Mouse (Mus musculus): ENCODE results near the gene Itpk1. TPM values are rescaled to one million over a fixed set of nuclear protein-coding genes. Genes with fewer than 3 reads are reported as not detected.

Gene Itpk1
- total RNA-seq, 2 experiments from 2014 or later = 7.5 to 7.9 TPM

DNA sequence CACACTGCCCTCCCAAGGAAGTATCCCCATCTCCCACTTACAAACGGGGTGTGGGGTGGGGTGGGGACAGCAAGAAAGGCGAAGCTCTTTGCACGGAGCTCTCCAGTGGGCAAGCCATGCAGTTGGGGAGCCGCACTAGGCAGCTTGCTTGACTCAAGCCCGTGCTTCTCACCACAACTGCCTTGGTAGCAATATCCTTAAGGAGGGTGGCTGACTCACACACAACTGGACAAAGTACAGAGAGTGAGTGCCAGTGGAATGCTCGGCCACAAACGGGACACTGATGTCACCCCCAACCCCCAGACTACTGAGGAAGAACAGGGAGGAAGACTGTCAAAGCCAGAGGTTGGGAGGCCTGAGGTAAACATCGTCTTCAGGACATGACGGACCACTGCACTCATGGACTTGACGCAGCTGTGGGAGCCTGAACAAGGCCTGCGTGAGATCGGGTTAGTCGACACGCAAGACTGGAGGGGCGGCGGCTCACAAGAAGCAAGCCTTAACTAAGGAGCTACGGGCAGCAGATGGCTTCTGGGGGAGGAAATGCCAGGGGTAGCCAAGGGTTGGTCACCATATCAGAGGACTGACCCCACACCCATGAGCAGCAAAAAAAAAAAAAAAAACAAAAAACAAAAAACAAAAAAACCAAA lies 113.9 kb downstream of the Itpk1 start:
- DNase-seq = no peak

DNA sequence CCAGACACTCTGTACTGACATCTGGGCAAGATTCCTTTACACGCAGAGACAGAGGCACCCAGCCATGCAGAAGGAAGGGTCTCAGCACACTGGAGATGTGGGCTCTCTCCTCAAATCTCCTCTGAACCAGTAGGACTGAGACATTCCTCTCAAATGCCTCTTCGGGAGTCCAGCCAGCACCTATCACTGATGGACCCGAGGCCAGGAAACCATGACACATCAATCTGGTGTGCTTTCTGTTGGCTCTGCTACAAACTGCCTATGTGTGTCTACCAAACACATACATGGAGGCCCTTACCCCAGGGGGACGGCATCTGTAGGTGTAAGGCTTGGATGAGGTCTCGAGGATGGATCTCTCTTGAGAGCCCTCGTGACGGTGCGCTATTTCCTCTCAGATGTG lies 117.6 kb downstream of the Itpk1 start:
- DNase-seq = no peak

DNA sequence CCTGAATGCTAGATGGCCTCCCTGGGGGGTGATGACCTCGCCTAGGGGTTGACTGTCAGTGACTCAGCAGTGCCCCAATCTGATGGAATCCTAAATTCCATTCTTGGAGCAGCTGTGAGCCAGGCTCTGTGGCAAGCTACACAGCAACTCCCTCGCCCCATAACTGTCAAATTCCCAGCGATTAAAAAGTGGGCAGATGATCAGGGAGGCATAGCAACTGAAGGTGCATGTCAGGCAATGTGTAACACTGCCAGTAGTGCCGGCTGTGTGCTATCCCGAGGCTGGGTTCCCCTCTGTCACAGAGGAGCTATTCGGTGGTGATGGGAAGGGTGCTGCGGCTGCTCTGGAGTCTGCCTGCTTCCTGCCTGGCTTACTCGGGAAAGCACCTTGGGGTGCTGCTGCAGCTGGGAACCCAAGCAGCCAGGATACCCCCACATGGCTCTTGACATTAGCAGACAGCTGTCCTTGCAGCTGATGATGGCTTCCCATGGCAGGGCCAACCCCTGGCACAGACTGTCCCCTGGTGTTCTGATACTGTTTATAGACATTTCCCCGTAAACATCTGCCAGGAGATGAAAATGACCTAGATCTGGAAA lies 118.3 kb downstream of the Itpk1 start:
- DNase-seq = no peak

DNA sequence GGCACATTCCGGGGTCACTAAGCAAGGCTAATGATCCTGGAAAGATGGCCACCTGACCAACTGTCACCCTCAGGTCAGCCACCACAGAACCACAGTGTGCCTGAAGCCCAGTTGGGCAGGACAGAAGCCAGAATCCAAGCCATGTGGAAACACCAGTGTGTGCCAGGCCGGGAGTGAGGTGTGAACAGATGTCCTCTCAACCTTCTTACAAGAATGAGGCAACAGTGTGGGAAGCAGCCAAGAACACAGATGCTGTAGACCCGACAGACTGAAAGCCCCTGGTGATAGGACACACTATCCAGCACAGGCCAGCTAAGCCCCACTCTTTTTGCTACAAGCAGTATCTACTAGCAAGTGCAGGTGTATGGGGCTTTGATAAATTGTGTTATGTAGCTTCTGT lies 119.3 kb downstream of the Itpk1 start:
- DNase-seq = peak; percentile 56

DNA sequence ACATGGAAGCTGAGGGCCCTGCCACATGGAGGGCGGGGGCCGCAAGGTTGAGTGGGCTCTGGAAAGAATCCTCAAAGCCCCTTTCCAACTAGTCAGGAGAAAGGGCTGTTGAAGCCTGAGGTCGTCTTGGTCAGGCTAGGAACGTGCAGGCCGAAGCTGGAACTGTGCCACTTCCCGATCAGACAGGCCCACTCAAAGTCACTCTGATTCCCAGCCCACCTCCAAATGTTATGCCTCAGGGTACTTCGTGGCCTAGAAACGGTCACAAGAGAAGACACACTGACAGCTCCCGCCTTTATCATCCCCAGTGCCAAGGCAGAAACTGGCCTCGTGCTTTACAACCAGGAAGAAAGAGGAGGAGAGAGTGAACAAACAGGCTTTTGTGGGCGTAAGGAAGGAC lies 122.3 kb downstream of the Itpk1 start:
- no peak for DNase-seq

DNA sequence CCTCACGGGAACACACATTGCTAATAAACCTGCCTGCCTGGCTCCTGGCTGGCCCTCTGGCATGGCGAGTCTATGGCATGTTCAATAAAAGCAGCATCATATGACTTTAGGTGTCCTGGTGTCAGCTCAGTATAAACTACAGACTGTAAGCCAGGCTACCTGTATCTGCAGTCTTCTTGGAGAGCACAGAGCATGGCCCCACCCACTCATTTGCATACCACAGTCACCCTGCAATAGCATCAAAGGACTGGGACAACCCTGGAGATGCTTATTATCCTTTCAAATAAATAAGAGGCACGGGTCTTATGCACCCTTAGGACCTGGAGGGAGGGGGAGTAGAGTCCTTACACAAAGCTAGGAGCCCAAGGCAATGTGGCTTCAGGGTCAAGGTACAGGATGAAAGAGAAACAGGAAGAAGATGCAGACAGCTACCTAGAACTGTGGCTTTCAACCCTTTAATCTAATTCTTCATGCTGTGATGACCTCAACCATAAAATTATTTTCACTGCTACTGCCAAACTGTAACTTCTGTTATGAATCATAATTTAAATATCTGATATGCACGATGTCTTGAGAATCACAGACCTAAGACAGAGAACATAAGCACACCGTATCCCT lies 123.0 kb downstream of the Itpk1 start:
- no peak for DNase-seq

DNA sequence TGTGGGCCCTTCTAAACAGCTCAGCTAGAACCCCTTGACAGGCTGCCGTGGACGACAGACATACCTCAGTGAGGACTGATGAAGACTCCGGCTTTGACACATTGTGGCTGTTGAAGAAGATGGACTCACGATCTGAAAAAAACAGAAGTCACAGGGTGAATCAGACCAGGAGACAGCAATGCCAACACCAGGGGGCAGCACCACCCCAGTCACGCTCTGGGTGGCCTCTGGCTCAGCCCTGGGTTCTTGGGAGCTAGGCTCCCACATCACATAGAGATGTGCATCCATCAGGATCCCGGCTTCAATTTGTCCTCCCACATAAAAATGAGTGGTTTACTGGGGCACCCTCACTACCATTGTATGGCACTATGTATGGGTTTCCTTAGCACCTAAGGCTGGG lies 125.7 kb downstream of the Itpk1 start:
- peak; percentile 89 for DNase-seq

DNA sequence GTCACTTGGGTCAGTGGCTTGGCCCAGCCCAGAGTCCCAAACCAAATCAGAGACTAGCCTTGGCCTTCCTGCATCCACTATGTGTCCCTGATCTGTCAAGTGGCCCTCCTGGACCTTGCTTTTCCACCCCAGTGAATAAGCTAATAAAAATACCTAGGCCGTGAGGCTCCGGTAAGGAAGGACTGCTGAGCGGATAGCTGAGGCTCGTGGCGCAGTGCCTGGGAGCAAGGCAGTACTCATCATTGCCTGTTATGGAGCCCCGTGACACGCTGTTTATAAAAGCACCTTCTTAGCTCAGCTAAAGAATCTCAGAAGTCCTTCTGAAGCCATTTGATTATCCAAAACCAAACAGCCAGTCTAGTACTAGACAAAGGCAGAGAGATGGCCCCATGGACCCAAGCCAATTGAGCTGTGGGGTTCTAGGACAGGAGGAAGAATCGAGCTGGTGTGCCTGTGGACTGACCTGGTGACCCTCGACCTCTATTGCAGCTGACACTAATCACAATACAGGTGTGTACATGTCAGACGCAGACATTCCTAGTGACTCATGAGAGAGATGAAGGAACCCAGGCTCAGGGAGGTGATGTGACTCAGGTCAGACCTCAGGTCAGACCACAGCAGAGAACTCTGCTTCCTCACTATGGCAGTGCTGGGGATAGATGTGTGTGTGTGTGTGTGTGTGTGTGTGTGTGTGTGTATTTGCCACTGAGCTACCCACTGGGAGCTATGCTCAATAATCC lies 127.9 kb downstream of the Itpk1 start:
- no peak for DNase-seq

DNA sequence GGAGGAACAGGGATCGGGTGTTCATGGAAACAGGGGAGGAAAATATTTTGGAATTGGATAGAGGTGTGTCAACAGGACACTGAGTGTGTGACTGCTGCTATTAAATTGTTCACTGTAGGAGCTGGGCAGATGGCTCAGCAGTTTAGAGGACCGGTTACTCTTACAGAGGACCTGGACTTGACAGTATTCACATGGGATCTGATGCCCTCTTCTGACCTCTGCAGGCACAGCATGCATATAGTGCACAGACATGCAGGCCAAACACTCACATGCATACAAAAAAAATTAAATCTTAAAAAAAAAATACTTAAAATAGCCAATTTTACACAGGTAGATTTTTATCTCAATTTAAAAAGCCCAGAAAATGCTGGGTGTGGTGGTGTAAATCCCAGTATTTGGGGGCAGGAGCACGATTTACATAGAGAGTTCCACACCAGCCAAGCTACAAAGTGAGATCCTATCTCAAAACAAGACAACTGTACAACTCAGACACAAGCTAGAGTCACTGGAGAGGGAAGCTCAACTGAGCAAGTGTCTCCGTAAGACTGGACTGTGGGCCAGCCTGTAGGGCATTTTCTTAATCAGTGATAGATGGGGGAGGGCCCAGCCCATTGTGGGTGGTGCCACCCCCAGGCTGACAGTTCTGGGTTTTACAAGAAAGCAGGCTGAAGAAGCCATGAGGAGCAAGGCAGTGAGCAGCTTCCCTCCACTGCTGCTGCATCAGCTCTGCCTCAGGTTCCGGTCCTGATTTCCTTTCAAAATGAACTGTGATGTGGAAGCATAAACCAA lies 129.0 kb downstream of the Itpk1 start:
- no peak for DNase-seq

DNA sequence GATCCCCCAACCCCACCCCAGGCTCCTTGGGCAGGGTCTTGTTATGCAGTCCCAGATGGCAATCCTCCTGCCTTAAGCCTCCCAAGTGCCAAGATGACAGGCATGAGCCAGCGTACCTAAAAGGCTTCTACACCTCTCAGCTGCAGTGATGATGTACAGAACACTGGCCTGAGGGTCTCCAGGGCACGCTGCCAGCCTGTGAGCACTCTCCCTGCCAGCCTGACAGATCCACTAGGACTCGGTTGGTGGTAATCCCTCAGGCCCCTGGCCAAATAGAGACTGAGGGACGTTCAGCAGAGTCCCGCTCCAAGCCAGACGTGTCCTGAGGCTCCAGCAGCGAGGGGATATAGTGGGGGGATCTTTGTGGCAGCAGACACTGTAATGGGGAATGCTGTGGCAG lies 131.7 kb downstream of the Itpk1 start:
- DNase-seq = no peak

DNA sequence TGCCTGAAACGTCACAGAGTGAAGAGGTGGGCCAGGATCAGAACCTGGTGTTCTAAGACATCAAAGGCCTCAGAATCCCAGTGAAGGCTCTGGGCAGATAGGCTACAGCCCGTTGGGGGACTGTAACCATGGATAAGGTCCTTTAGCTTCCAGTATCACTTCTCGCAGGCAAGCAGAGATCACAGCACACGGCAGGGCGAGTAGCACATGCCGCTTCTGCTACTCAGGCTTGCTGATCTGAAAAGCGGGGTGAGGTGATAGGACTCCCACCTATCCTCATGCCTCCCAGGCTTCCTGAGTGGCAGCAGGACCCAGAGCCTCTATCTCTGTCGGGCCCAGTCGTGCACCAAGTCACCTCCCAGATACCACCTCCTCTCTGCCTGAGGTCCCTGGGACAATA lies 133.1 kb downstream of the Itpk1 start:
- no peak for DNase-seq

DNA sequence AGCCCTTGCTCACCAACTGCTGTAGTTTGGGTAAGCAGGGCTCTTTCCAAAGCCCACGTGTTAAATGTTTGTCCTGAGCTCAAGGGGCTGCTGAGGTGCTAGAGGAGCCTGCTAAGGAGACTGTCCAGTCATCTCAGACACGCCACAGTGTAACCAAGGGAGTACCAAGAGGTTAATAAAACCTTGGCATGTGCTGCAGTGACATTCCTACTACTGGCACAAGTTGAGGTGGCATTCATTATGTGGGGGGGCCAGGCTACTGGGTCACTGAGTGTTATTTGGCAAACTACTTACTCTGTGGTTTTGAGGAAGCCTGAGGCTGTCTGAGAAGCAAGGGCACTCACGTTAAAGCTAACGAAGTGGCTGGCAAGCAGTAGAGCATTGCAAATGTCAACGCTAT lies 134.0 kb downstream of the Itpk1 start:
- DNase-seq = no peak

DNA sequence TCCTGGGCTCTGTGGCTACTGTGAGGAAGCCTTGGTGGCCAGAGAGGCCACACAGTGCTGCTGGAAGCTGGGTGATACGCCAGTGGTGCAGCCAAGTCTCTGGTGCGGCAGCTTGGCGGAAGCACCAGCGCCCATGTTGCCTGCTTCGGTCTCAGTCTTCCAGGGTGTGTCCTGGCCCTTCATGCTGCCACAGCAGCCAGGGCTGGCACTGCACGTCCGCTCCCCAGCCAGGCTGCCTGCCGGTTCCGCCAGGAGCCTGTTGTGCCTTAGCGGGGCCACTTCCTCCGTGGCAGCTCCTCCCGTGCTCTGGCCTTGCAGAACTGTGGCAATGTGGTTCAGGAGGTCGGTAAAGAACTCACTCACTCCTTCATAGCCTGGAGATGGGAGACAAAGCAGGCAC lies 134.6 kb downstream of the Itpk1 start:
- DNase-seq = no peak

DNA sequence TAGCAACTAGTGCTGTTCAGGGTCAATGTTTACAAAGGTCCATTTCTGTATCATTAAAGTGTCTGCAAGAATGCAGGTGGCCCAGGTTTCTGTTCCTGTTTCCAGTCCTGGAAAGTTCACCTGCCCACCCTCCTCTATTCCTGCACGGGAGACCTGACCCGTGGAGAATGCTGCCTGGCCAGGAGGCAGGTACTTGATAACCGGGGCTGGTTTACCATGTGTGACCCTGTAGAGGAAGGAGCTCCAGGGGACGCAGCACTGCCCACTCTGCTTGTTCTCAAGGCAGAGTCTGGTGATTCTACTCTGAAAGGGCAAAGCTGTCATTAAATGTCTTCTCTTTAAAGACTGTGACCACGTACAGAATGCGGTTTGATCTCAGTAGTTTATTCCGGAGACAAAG lies 136.5 kb downstream of the Itpk1 start:
- no peak for DNase-seq

DNA sequence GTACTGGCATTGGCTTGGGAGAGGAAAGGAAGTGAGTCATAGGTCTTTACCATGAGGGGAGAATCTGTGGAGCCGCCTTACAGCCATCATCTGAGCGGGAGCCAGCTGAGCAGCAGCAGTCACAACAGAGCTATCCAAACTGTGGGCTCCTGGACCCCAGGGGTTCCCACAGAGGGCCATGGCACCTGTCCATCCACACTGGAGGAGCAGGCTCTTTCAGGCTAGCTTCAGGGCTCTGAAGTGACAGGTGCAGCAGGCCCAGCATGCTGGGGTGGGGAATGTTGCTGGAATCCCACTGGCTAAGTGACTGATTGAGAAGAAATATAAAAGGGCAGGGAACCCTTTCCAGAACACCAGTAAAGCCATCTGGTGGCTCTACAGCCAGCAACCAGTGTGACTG lies 137.8 kb downstream of the Itpk1 start:
- no peak for DNase-seq

DNA sequence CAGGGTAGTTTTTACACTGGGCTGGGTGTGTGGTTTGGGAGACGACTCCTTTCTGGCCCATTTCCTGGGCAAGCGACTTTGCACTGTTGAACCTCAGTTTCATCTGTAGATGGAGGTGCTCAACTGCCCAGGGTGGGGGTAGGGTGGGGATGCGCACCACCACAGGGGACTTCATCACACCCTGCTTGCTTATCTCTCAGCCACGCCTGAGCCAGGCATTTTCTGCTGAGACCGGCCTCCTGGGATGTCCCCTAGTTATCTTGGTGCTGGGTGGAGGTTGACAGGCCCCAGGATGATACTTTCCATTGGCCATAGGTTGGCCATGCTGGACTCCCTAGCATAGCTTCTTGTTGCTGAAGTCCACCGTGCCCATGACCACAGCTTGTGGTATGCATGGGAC lies 139.6 kb downstream of the Itpk1 start:
- no peak for DNase-seq

DNA sequence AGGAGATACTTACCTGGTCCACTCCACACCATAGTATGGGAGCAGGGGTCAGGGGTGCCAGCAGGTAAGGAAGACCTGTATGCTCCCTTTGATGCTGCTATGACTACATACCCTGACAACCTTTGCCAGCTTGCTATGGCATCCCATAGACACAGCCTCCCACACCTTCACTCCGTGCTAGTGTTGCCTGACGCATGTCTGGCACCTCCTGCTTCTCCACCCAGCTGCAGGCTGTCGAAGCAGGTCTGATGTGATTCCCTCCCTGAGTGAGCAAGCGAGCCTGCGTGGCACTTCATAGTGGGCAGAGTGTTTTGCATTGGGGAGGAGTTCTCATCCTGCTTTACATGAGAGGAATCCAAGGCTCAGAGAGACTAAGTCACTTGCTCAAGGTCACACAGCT lies 147.4 kb downstream of the Itpk1 start:
- DNase-seq = no peak

DNA sequence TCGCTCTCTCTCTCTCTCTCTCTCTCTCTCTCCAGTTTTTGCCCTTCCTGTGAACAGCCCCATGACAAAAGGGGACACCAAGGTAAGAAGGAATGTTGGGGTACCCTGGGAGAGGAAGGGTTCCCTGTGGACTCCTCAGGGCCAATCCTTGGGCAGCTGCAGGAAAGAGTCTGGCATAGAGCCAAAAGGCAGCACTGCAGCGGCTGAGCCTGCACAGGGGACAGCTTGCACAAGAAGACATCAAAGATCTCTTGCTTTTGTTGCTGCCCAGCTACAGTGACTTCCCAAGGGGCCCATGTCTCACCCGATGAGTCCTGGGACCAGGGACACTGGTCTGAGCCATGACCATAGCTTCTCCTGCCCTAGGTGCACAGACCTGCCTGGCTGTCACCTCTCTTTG lies 148.9 kb downstream of the Itpk1 start:
- no peak for DNase-seq

DNA sequence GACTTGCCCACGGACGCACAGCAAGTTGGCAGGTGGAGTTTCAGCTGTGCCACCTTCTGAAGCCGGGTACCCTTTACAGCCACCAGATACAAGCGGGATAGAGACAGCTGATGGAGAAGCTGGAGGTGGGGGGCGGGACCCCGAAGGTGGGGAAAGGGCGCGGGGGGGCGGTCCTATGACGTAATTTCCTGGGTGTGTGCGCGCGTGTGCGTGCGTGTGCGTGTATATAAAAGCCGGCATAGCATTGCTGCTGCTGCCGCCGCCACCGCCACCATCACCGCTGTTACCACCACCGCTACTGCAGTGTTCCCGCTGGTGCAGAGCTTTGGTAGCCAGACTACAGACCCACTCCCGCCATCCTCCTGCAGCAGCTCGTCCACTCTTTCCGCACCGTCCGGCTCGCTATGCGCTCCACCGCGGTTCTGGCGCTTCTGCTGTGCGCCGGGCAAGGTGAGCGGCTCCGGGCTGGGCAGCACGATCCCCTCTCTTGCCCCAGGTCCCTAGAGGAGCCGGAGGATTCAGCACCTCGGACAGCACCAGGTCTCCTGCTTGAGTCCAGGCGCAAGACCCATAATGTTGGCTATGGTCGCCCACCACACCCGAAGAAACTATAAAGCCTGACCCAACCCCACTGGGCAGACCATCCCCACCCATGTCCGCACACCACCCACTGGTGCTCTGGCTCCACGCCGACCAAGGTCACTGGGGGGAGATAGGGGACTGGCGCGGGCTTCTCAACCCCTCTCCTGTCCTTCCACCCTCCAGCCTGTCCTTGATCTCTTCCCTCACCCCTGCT lies 149.8 kb downstream of the Itpk1 start, which contains the start of gene Chga:
Chga (plus strand) TSS at position 249 of the 796 bp plus-strand sequence.
- DNase-seq = peak; percentile 91

DNA sequence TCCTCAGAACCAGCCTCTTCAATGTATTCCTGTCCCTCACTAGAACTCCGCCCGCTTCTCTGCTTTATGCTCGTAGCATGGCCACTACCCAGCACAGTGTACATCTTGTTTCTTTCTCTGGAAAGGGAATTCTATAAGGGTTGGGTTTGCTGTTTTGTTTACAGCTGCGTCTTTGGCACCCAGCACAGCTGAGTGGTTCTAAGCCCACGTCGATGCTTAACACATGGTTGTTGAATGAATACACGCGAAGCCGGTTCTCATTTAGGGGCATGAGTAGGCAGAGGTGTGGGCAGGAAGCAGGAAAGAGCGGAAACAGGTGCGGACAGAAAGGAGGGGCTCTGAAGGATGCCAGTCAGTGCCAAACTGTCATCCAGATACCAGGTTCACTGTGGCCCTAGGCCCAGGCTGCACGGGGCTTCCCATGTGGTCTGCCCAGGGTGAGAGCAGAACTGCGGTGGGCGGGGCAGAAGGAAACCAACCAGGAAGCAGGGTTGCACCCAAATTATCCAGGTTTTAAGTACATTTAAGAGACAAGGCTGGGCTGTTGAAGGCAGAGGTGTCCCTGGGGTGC lies 150.9 kb downstream of the Itpk1 start:
- no peak for DNase-seq

DNA sequence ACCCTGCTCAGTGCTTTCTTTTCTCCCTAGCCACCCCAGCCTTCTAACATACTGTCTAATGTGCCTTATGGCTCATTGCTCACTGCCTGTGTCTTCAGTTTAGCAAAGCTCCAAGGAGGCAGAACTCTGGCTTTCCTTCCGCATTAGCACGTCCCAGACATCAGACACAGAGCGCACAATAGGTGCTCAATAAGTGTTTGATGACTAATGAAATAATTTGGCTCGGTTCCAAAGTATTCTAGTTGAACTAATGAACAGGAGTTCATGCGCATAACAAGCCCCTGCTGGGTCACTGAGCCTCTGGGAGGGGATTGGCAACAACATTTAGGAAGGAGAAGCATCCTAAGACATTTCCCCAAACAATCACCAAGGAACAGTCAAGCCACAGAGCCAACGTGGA lies 152.7 kb downstream of the Itpk1 start:
- DNase-seq = no peak

DNA sequence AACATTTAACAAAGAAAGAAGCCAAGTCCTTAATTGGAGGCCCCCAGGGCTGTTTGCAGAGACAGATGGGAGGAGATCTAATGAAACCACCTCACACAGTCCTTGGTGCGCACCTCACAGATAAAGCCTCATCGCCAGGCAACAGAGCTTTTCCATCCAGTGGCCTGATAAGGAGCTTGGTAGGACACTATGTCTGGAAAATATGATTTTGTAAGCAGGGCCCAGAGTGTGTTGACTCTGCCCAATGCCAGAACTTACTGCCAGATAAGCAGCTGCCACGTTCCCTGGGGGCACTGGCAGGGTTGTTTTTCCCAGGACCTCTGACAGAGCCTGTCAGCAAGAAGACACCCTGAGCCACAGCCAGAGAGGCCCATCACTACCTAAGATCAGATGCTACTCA lies 153.5 kb downstream of the Itpk1 start:
- DNase-seq = no peak

Measured in heart, postnatal 4 days (tissue).